Mouse (Mus musculus): ENCODE data around the gene Urgcp. TPM values are rescaled to one million over a fixed set of nuclear protein-coding genes. Genes with fewer than 3 reads are reported as not detected.
A peak's percentile ranks its signal among the peaks of the same experiment; 100 is the strongest.

Gene Urgcp
- polyA plus RNA-seq, 1 experiment from 2014 or later = 29.1 TPM

- no peak for ATAC-seq (ENCODE audit: low read depth)
- WGBS = 84% methylated on average over 4 of the region's 4 CpGs
- H3K36me3 ChIP-seq = no peaks in the 10 kb centered on the region
Measured at GRCm38 (mm10) chr11:5734323-5734722, 27.9 kb downstream of the Urgcp start.

GRCm38 (mm10) chr11:5732401-5732800 lies 29.8 kb downstream of the Urgcp start:
- H3K36me3 ChIP-seq = no peaks in the 10 kb centered on the region
- H3K27me3 ChIP-seq = no peaks in the 10 kb centered on the region
- no peak overlapping the region for H3K4me2 ChIP-seq
- WGBS = 56% methylated on average over 5 of the region's 5 CpGs
- H3K9me3 ChIP-seq = no peaks in the 10 kb centered on the region
- peak overlapping the region; percentile 34; the same call in 1 of the 2 replicates for H3K27ac ChIP-seq (replicated peaks)
- ATAC-seq (ENCODE audit: low read depth) = 0 out of 2 replicates have a peak, but pooled peaks have one; percentile 40
- peak overlapping the region; percentile 9; the same call in 1 of the 2 replicates for H3K9ac ChIP-seq
- peaks cover 11% of the 10 kb centered on the region; the same call in 1 of the 2 replicates for H3K4me1 ChIP-seq (replicated peaks)
- H3K4me3 ChIP-seq = no peak overlapping the region

More at GRCm38 (mm10) chr11:5734323-5734722, 27.9 kb downstream of the Urgcp start:
- Histone ChIP-seq H3K9ac (no peak overlapping the region), H3K9me3 (no peaks in the 10 kb centered on the region), H3K4me3 (no peak overlapping the region), H3K4me1 (replicated peaks) (peaks cover 11% of the 10 kb centered on the region), H3K27ac (replicated peaks) (no peak overlapping the region), H3K4me2 (no peak overlapping the region), H3K27me3 (no peaks in the 10 kb centered on the region)

- Histone ChIP-seq H3K27ac (replicated peaks) (no peak overlapping the region), H3K4me1 (replicated peaks) (peaks cover 11% of the 10 kb centered on the region; the same call in 1 of the 2 replicates), H3K36me3 (0 out of 2 replicates have a peak, but pooled peaks cover 4% of the 10 kb centered on the region), H3K4me3 (no peak overlapping the region), H3K27me3 (no peaks in the 10 kb centered on the region), H3K9ac (no peak overlapping the region), H3K9me3 (no peaks in the 10 kb centered on the region), H3K4me2 (no peak overlapping the region)
- no peak for ATAC-seq (ENCODE audit: low read depth)
- 90% methylated on average over 9 of the region's 9 CpGs for WGBS
Measured at GRCm38 (mm10) chr11:5729582-5729981, 32.6 kb downstream of the Urgcp start.

- Histone ChIP-seq H3K4me2 (no peak overlapping the region), H3K9me3 (no peaks in the 10 kb centered on the region), H3K27me3 (no peaks in the 10 kb centered on the region), H3K4me1 (replicated peaks) (no peaks in the 10 kb centered on the region), H3K27ac (replicated peaks) (no peak overlapping the region), H3K4me3 (no peak overlapping the region), H3K36me3 (peaks cover 60% of the 10 kb centered on the region), H3K9ac (no peak overlapping the region)
- WGBS = 95% methylated on average over 12 of the region's 12 CpGs
- no peak for ATAC-seq (ENCODE audit: low read depth)
Measured at GRCm38 (mm10) chr11:5718611-5719354, 43.4 kb downstream of the Urgcp start.

- no peak for ATAC-seq (ENCODE audit: low read depth)
- Histone ChIP-seq H3K4me1 (replicated peaks) (no peaks in the 10 kb centered on the region), H3K27ac (replicated peaks) (no peak overlapping the region), H3K4me2 (no peak overlapping the region), H3K9ac (no peak overlapping the region), H3K27me3 (no peaks in the 10 kb centered on the region), H3K4me3 (no peak overlapping the region), H3K36me3 (peaks cover 58% of the 10 kb centered on the region), H3K9me3 (no peaks in the 10 kb centered on the region)
- 95% methylated on average over 34 of the region's 34 CpGs for WGBS
Measured at GRCm38 (mm10) chr11:5716938-5717705, 45.1 kb downstream of the Urgcp start.

- WGBS = 87% methylated on average over 11 of the region's 11 CpGs
- Histone ChIP-seq H3K9ac (no peak overlapping the region), H3K4me2 (no peak overlapping the region), H3K27me3 (no peaks in the 10 kb centered on the region), H3K9me3 (no peaks in the 10 kb centered on the region), H3K4me3 (no peak overlapping the region), H3K4me1 (replicated peaks) (no peaks in the 10 kb centered on the region), H3K27ac (replicated peaks) (no peak overlapping the region), H3K36me3 (peaks cover 52% of the 10 kb centered on the region)
- ATAC-seq (ENCODE audit: low read depth) = no peak
Measured at GRCm38 (mm10) chr11:5716246-5716645, 45.9 kb downstream of the Urgcp start.

- H3K27ac ChIP-seq (replicated peaks) = no peak within 1 kb of the TSS
- WGBS = 84% methylated on average over 14 of the region's 14 CpGs
- H3K36me3 ChIP-seq = peaks cover 52% of the 10 kb centered on the region
- no peak within 1 kb of the TSS for H3K4me3 ChIP-seq
- H3K4me2 ChIP-seq = no peak within 1 kb of the TSS
- no peak within 1 kb of the TSS for H3K9ac ChIP-seq
- H3K27me3 ChIP-seq = no peaks in the 10 kb centered on the region
- H3K9me3 ChIP-seq = no peaks in the 10 kb centered on the region
- no peaks in the 10 kb centered on the region for H3K4me1 ChIP-seq (replicated peaks)
- no peak for ATAC-seq (ENCODE audit: low read depth)
Measured at GRCm38 (mm10) chr11:5715630-5716105, 46.5 kb downstream of the Urgcp start, which contains the start of gene Mrps24. Gene Mrps24 (minus strand): TSS chr11:5715680.

GRCm38 (mm10) chr11:5715179-5715578 lies 47.0 kb downstream of the Urgcp start:
- Histone ChIP-seq H3K9me3 (no peaks in the 10 kb centered on the region), H3K27ac (replicated peaks) (no peak overlapping the region), H3K27me3 (no peaks in the 10 kb centered on the region), H3K4me1 (replicated peaks) (no peaks in the 10 kb centered on the region), H3K4me2 (no peak overlapping the region), H3K36me3 (peaks cover 52% of the 10 kb centered on the region), H3K9ac (no peak overlapping the region), H3K4me3 (no peak overlapping the region)
- 92% methylated on average over 9 of the region's 9 CpGs for whole genome bisulfite sequencing
- no peak for ATAC-seq (ENCODE audit: low read depth)

- WGBS = 20% methylated on average over 48 of the region's 50 CpGs
Measured at GRCm38 (mm10) chr11:5707530-5708353, 54.4 kb downstream of the Urgcp start.

GRCm38 (mm10) chr11:5706874-5707529 lies 55.2 kb downstream of the Urgcp start:
- H3K9ac ChIP-seq = peak overlapping the region; percentile 96
- H3K27ac ChIP-seq (replicated peaks) = peak overlapping the region; percentile 81
- H3K4me2 ChIP-seq = peak overlapping the region; percentile 87
- no peaks in the 10 kb centered on the region for H3K27me3 ChIP-seq
- peaks cover 16% of the 10 kb centered on the region for H3K4me1 ChIP-seq (replicated peaks)
- ATAC-seq (ENCODE audit: low read depth) = peak; percentile 34
- H3K9me3 ChIP-seq = no peaks in the 10 kb centered on the region
- WGBS = 1% methylated on average over 43 of the region's 43 CpGs
- peak overlapping the region; percentile 87 for H3K4me3 ChIP-seq
- H3K36me3 ChIP-seq = peaks cover 24% of the 10 kb centered on the region

More at GRCm38 (mm10) chr11:5707530-5708353, 54.4 kb downstream of the Urgcp start:
- no peaks in the 10 kb centered on the region for H3K9me3 ChIP-seq
- peak overlapping the region; percentile 87 for H3K4me2 ChIP-seq
- peak overlapping the region; percentile 87 for H3K4me3 ChIP-seq
- peaks cover 16% of the 10 kb centered on the region for H3K4me1 ChIP-seq (replicated peaks)
- H3K27ac ChIP-seq (replicated peaks) = peak overlapping the region; percentile 81
- no peaks in the 10 kb centered on the region for H3K27me3 ChIP-seq
- peak overlapping the region; percentile 96 for H3K9ac ChIP-seq
- ATAC-seq (ENCODE audit: low read depth) = peak; percentile 97
- H3K36me3 ChIP-seq = peaks cover 23% of the 10 kb centered on the region

GRCm38 (mm10) chr11:5705972-5706371 lies 56.2 kb downstream of the Urgcp start:
- Histone ChIP-seq H3K9ac (peak overlapping the region; percentile 96), H3K36me3 (peaks cover 24% of the 10 kb centered on the region), H3K4me3 (peak overlapping the region; percentile 87), H3K9me3 (no peaks in the 10 kb centered on the region), H3K27ac (replicated peaks) (no peak overlapping the region), H3K27me3 (no peaks in the 10 kb centered on the region), H3K4me1 (replicated peaks) (peaks cover 16% of the 10 kb centered on the region), H3K4me2 (peak overlapping the region; percentile 87)
- 98% methylated on average over 9 of the region's 9 CpGs for WGBS
- no peak for ATAC-seq (ENCODE audit: low read depth)

Data from neural tube, embryonic 13.5 days (tissue).